Mouse (Mus musculus) liver, embryonic 13.5 days (tissue): ENCODE measurements around the gene Eef1g. TPM values are rescaled to one million over a fixed set of nuclear protein-coding genes. Genes with fewer than 3 reads are reported as not detected.

ENCODE experiments used
- polyA plus RNA-seq: library from polyadenylated mRNA; unstranded; fragments of >200 nt; fragmentation: Nextera tagmentation; extraction: Ambion mirVana; gene quantifications from 2 replicates; pipeline ENCODE4 v1.2.1, GENCODE M21; 2015

Eef1g gene
- polyA plus RNA-seq, 1 experiment from 2014 or later, result 298 TPM

Other genes starting within 250 kb of the Eef1g start
- gene Slc3a2, start 243.7 kb upstream of the Eef1g start, polyA plus RNA-seq, result 118 and 128 TPM in 2 replicates
- gene Wdr74, start 231.2 kb upstream of the Eef1g start, polyA plus RNA-seq, result 80.8 and 81.6 TPM in 2 replicates
- gene 1700092M07Rik, start 226.3 kb upstream of the Eef1g start, polyA plus RNA-seq, result 0.81 and 1.3 TPM in 2 replicates
- gene Stx5a, start 225.6 kb upstream of the Eef1g start, polyA plus RNA-seq, result 48.2 and 51.9 TPM in 2 replicates
- 93.3 and 104 TPM in 2 replicates for gene Nxf1, start 210.0 kb upstream of the Eef1g start, polyA plus RNA-seq
- 66.1 and 74.2 TPM in 2 replicates for gene Tmem223, start 196.0 kb upstream of the Eef1g start, polyA plus RNA-seq
- 93.6 and 97.1 TPM in 2 replicates for gene Tmem179b, start 192.6 kb upstream of the Eef1g start, polyA plus RNA-seq
- gene Taf6l, start 180.6 kb upstream of the Eef1g start, polyA plus RNA-seq, result 16.6 and 17.2 TPM in 2 replicates
- 105 and 110 TPM in 2 replicates for gene Polr2g, start 168.5 kb upstream of the Eef1g start, polyA plus RNA-seq
- gene Zbtb3, start 164.5 kb upstream of the Eef1g start, polyA plus RNA-seq, result 1.5 TPM in 2 replicates
- gene Ttc9c, start 147.7 kb upstream of the Eef1g start, polyA plus RNA-seq, result 25.1 and 27.4 TPM in 2 replicates
- 2.8 and 3.0 TPM in 2 replicates for gene Hnrnpul2, start 147.0 kb upstream of the Eef1g start, polyA plus RNA-seq
- gene AC129217.1, start 137.3 kb upstream of the Eef1g start, polyA plus RNA-seq, result not detected in 2 replicates
- gene Bscl2, start 129.6 kb upstream of the Eef1g start, polyA plus RNA-seq, result 33.8 and 37.2 TPM in 2 replicates
- 0.52 and 0.73 TPM in 2 replicates for gene Gng3, start 127.8 kb upstream of the Eef1g start, polyA plus RNA-seq
- gene Lrrn4cl, start 116.3 kb upstream of the Eef1g start, polyA plus RNA-seq, result 0.05 and 0.18 TPM in 2 replicates
- 112 and 125 TPM in 2 replicates for gene Ubxn1, start 95.5 kb upstream of the Eef1g start, polyA plus RNA-seq
- gene Uqcc3, start 86.1 kb upstream of the Eef1g start, polyA plus RNA-seq, result 37.8 and 38.5 TPM in 2 replicates
- gene Lbhd1, start 83.3 kb upstream of the Eef1g start, polyA plus RNA-seq, result 81.2 and 113 TPM in 2 replicates
- gene Gm49403, start 83.1 kb upstream of the Eef1g start, polyA plus RNA-seq, result not detected in 2 replicates
- 89.5 and 92.3 TPM in 2 replicates for gene 1810009A15Rik, start 78.2 kb upstream of the Eef1g start, polyA plus RNA-seq
- gene Gm49416, start 78.1 kb upstream of the Eef1g start, polyA plus RNA-seq, result not detected in 2 replicates
- 26.1 and 26.5 TPM in 2 replicates for gene Ints5, start 74.0 kb upstream of the Eef1g start, polyA plus RNA-seq
- gene Ganab, start 69.0 kb upstream of the Eef1g start, polyA plus RNA-seq, result 41.4 and 52.7 TPM in 2 replicates
- 20.1 and 22.8 TPM in 2 replicates for gene B3gat3, start 46.7 kb upstream of the Eef1g start, polyA plus RNA-seq
- gene Rom1, start 37.7 kb upstream of the Eef1g start, polyA plus RNA-seq, result 2.7 and 2.8 TPM in 2 replicates
- 14.4 and 15.2 TPM in 2 replicates for gene Eml3, start 37.5 kb upstream of the Eef1g start, polyA plus RNA-seq
- gene Mta2, start 25.2 kb upstream of the Eef1g start, polyA plus RNA-seq, result 99.5 and 114 TPM in 2 replicates
- gene Tut1, start 13.2 kb upstream of the Eef1g start, polyA plus RNA-seq, result 18.7 and 20.2 TPM in 2 replicates
- 1.4 and 1.6 TPM in 2 replicates for gene Ahnak, start 22.2 kb downstream of the Eef1g start, polyA plus RNA-seq
- gene Scgb1a1, start 120.9 kb downstream of the Eef1g start, polyA plus RNA-seq, result not detected in 2 replicates
- gene Asrgl1, start 168.6 kb downstream of the Eef1g start, polyA plus RNA-seq, result 11.5 and 14.9 TPM in 2 replicates